Mouse (Mus musculus): ENCODE measurements around the gene Smc5.

The Smc5 gene

DNA sequence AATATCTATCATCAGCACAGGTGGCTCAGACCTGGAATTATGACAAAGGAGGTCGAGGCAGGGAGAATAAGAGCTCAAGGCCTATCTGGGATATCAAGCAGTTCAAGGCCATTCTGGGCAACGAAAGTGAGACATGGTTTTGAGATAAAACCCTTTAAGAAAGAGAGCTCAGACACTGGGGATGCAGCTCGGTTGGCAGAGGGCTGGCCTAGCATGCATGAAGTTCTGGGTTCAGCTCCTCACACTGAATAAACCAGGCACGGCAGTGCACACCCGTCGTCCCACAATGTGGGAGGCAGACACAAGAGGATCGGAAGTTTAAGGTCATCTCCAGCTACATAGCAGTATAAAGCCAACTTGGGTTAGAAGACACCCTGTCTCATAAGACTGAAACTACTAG, 84.7 kb downstream of the Smc5 start:
- DNase-seq, result no peak

- DNase-seq, result no peak
Measured at GRCm38 (mm10) chr19:23187732-23188131, 86.0 kb downstream of the Smc5 start.

DNA sequence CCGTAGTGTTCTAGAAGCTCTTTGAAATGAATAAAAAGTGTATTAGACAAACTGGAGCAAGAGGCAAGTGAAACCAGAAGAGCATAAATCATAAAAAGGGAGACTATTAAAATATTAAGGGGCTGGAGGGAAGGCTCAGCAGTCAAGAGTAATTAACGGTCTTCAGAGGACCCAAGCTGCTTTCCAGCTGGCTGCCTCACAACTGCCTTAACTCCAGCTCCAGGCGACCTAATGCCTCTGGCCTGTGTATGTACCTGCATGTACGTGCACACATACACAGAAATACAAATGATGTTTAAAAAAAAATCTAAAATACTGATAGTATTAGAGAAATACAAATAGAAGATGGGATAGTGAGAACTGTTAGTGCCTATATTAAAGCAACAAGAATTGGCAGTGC, 89.6 kb downstream of the Smc5 start:
- DNase-seq, result no peak

DNA sequence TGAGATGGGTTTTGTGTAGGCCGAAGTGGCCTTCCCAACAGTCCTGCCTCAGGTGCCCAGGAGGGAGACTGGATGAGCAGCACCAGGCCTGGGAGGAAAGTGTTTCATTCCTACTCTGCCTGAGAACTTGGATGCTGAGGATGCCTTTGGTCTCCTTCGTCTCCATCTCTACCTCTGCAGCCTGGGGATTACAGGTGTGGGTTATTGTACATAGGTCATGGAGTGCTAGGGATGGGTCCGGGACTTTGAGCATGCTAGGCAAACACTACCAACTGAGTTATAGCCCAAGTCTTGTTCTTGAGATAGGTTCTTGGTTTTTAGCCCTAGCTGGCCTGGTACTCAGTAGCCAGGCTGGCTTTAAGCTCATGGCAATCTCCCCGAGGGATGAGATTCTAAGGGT, 90.2 kb downstream of the Smc5 start:
- DNase-seq, result no peak

- no peak for DNase-seq
Measured at GRCm38 (mm10) chr19:23178533-23178932, 95.2 kb downstream of the Smc5 start.

DNA sequence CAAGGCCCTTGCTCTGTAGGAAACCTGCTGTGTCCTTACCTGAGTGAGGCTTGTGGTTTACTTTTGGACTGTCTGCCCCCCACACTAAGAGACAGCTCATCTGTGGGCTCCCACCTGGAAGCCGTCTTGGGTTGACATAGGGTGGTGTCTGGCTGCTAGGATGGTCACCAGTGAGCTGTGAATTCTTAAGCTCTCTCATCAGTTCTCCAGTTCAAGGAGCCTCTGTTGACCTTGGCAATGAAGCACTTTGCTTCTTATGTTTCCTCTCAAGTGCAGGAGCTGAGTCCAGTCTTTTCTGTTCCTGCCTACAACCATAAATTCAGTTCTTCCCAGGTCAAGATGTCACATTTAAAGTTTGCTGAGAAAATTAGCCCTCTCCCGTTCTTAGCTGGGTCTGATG, 98.2 kb downstream of the Smc5 start:
- DNase-seq, result no peak

DNA sequence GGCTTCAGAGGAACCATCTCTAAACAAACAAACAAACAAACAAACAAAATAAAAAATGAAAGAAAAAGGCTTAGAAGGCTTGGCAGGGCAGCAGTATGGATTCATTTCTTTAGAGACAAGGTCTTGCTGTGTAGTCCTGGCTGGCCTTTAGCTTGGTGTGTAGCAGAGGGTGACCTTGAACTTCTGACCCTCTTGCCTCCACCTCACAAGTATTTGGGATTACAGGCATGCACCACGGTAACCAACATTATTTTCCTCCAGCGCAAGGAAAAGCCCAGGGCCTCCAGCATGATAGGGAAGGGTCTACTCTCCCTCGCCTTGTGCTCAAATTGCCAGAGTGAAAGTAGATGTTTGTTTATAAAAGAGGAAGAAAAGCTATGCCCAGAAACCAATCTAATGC, 98.6 kb downstream of the Smc5 start:
- no peak for DNase-seq

- DNase-seq, result no peak
Measured at GRCm38 (mm10) chr19:23171136-23171535, 102.6 kb downstream of the Smc5 start.

GRCm38 (mm10) chr19:23170476-23170875, 103.2 kb downstream of the Smc5 start:
- no peak for DNase-seq

GRCm38 (mm10) chr19:23169659-23170050, 104.0 kb downstream of the Smc5 start:
- DNase-seq, result no peak

- no peak for DNase-seq
Measured at GRCm38 (mm10) chr19:23168899-23169658, 104.6 kb downstream of the Smc5 start.

GRCm38 (mm10) chr19:23166550-23167284, 107.0 kb downstream of the Smc5 start:
- no peak for DNase-seq

DNA sequence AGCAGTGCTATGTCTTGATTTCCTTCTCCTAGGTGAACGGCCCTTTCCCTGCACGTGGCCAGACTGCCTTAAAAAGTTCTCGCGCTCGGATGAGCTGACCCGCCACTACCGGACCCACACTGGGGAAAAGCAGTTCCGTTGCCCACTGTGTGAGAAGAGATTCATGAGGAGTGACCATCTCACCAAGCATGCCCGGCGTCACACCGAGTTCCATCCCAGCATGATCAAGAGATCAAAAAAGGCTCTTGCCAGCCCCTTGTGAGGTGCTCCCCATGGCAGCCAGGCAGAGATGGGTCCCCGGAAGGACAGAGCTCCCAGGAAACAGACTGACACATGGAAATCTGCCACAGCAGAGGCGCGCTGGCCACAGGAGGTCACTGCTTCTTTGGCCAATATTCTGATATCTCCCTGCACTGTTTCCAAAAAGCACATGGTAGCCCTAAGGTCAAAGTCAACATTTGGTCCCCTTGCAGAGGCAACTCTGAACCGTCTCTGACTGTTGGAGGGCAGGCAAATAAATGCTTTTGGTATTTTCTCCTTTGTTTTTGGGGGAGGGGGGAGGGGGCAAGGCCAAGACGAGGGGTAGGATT, 109.0 kb downstream of the Smc5 start:
- DNase-seq, result peak; percentile 21

- peak; percentile 32 for DNase-seq
Measured at GRCm38 (mm10) chr19:23163361-23163760, 110.3 kb downstream of the Smc5 start.

DNA sequence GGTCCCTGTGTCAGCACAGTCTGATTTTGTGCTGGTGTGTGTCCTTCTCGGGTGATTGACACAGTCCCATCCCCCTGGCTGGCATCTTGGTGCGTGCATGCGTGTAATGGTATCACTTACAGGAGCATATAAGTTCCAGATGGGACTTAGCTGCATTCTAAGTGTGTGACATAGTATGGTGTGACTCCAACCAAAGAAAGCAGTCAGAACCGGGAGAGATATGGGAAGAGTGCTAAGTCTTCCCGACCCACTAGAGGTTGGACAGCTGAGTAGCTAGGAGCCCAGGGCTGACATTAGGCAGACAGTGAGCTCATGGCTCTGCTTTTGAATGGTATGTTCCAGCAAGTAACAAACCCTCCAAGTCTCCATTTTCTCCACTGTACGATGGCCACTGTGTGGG, 110.8 kb downstream of the Smc5 start:
- DNase-seq, result peak; percentile 13

GRCm38 (mm10) chr19:23162387-23162809, 111.3 kb downstream of the Smc5 start:
- DNase-seq, result peak; percentile 31

- peak; percentile 44 for DNase-seq
Measured at GRCm38 (mm10) chr19:23159780-23160395, 113.8 kb downstream of the Smc5 start.

Data from kidney, adult 18-20 months (tissue).